Mouse (Mus musculus) G1E (cell line): Measurements from ENCODE around the gene Ccr6. TPM values are rescaled to one million over a fixed set of nuclear protein-coding genes. Genes with fewer than 3 reads are reported as not detected.

Source experiments
- ATAC-seq: 2 replicates; pipeline ENCODE4 v1.8.0; 2016; ENCODE audit warnings: mild to moderate bottlenecking; ENCODE audit not compliant: insufficient number of reproducible peaks, poor library complexity, low FRiP score, severe bottlenecking; ENCODE audit errors: extremely low read depth
- DNase-seq: peaks from one replicate; pipeline ENCODE4 v3.0.0; 2012; ENCODE audit warnings: low spot score
- H3K27me3 ChIP-seq: 2 replicates; pipeline ENCODE4 v1.6.1; 2012; ENCODE audit warnings: mild to moderate bottlenecking, low read length, inconsistent platforms; ENCODE audit not compliant: insufficient read depth
- H3K36me3 ChIP-seq: replicated peaks from 2 replicates; pipeline ENCODE3; 2012; ENCODE audit warnings: mild to moderate bottlenecking, inconsistent platforms
- H3K4me1 ChIP-seq: 2 replicates; pipeline ENCODE4 v1.6.1; 2012; ENCODE audit warnings: low read depth, low read length, inconsistent platforms, mixed read lengths; ENCODE audit not compliant: insufficient read depth
- H3K4me3 ChIP-seq: 2 replicates; pipeline ENCODE4 v1.5.1; 2012; ENCODE audit warnings: low read depth, mild to moderate bottlenecking, inconsistent platforms, low read length, moderate library complexity, mixed read lengths
- H3K9me3 ChIP-seq: replicated peaks from 2 replicates; pipeline ENCODE4 v1.6.1; 2012; ENCODE audit warnings: inconsistent platforms
- CTCF ChIP-seq: IDR thresholded peaks from 2 replicates; pipeline ENCODE4 v1.5.1; 2012; ENCODE audit warnings: low read depth, low read length, inconsistent platforms, mixed read lengths
- GATA1 ChIP-seq: IDR thresholded peaks from 2 replicates; pipeline ENCODE4 v1.6.1; 2012; ENCODE audit warnings: borderline replicate concordance, low read length, inconsistent platforms, mixed read lengths
- GATA2 ChIP-seq: IDR thresholded peaks from 2 replicates; pipeline ENCODE4 v1.6.1; 2012; ENCODE audit warnings: low read depth, low read length, inconsistent platforms, borderline replicate concordance
- POLR2AphosphoS5 ChIP-seq: IDR thresholded peaks from 2 replicates; pipeline ENCODE4 v1.6.1; 2012; ENCODE audit warnings: low read depth, low read length, inconsistent platforms; ENCODE audit not compliant: insufficient replicate concordance
- TAL1 ChIP-seq: conservative IDR thresholded peaks from 2 replicates; pipeline ENCODE4 v1.6.1; 2012; ENCODE audit warnings: low read depth, low read length, inconsistent platforms, mixed read lengths
- polyA plus RNA-seq: library from polyadenylated mRNA; stranded (reverse); fragments of >175 nt; gene quantifications from 2 replicates; pipeline ENCODE4 v1.2.3, GENCODE M21; 2012
- total RNA-seq, 2 experiments: library from RNA; stranded (forward) in 1 of 2; stranded (reverse) in 1 of 2; fragments of 200-1000 nt in 1 of 2; fragments of >200 nt in 1 of 2; fragmentation: Nextera tagmentation in 1 of 2; gene quantifications; 2 replicates each; pipeline ENCODE4 v1.2.3; 2014 to 2017

The Ccr6 gene
- total and polyA plus RNA-seq, 3 experiments, result not detected

DNA sequence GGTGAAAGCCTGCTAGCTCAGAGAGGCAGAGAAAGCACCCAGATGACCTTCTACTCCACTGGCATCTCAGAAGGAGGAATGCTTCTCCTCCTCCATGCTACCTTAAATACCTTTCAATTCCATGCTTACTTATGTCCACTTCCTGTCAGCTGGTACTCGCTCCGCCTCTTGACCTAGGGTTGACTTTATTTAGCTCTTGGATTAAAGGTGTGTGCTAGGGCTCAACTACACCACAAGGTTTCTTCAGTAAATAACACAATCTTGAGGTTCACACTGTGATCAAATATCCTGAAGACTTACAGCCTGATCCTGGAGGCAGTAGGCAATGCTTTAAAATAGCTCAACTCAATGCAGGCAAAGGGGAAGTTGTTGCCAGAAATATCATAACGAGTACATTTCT lies 6.2 kb upstream of the Ccr6 start:
- DNase-seq, result no peak
- no peak for ATAC-seq
- Histone ChIP-seq H3K36me3 (no peaks in the 10 kb centered on the region), H3K9me3 (no peaks in the 10 kb centered on the region), H3K4me3 (no peak overlapping the region), H3K27me3 (peaks cover 22% of the 10 kb centered on the region; the same call in 1 of the 2 replicates), H3K4me1 (no peaks in the 10 kb centered on the region)
- TF ChIP-seq CTCF (no peak), GATA1 (no peak), TAL1 (no peak), POLR2AphosphoS5 (no peak)

DNA sequence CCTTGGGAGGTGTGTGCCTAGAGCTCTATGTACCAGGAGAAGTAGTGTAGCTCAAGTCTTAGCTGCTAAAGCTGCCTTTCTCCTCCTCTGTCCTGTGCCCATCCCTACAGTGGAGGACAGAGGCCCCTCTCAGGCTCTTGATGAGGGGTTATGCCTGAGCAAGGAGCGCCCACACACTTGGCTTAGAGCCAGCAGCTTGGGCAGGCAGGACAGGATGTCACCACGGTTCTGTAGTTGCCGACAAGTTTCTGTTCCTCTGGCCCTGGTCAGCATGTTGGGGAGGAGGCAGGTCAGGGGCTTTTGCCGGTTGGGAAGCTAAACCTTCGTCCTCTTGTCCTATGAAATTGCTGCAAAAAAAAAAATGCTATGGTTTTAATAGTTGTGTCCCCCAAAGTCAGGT lies 3.8 kb upstream of the Ccr6 start:
- DNase-seq, result no peak
- peaks cover 27% of the 10 kb centered on the region; the same call in 1 of the 2 replicates for H3K27me3 ChIP-seq
- H3K4me1 ChIP-seq, result no peaks in the 10 kb centered on the region
- no peaks in the 10 kb centered on the region for H3K36me3 ChIP-seq
- no peak overlapping the region for H3K4me3 ChIP-seq
- TF ChIP-seq TAL1 (no peak), GATA1 (no peak), CTCF (no peak), POLR2AphosphoS5 (no peak), GATA2 (no peak)
- ATAC-seq, result no peak
- no peaks in the 10 kb centered on the region for H3K9me3 ChIP-seq

DNA sequence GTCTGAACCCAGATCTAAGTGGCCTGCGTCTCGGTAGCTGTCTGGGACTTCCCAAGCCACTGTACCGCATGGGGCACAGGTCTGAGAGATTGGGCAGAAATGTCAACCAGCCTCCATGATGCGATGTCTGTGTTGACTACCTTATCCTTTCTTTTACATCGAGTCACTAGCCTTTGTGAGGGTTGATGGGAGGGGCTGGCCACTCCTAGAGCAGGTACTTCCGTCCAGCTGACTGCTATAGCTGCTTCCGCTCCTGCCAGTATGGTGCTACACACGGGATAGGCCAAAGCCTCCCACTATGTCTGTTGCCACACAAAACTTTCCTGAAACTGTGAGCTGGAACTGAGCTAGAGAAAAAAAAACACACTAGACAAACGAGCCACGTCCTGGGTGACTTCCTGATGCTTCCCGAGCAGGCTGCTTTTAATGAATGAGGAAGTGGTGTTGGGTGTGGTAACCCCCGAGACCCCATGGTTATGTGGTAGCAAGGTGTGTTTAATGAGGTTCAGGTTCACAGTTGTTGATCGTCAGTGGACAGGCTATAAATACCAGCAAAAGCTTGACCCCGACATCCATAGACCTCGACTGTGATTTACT lies 2.1 kb upstream of the Ccr6 start:
- DNase-seq (no peak), ATAC-seq (no peak)
- H3K4me3 ChIP-seq, result no peak overlapping the region
- TF ChIP-seq POLR2AphosphoS5 (no peak), GATA1 (no peak), CTCF (no peak), TAL1 (no peak), GATA2 (no peak)
- H3K27me3 ChIP-seq, result peaks cover 24% of the 10 kb centered on the region; the same call in 1 of the 2 replicates
- H3K4me1 ChIP-seq, result no peaks in the 10 kb centered on the region
- no peaks in the 10 kb centered on the region for H3K36me3 ChIP-seq
- no peaks in the 10 kb centered on the region for H3K9me3 ChIP-seq

DNA sequence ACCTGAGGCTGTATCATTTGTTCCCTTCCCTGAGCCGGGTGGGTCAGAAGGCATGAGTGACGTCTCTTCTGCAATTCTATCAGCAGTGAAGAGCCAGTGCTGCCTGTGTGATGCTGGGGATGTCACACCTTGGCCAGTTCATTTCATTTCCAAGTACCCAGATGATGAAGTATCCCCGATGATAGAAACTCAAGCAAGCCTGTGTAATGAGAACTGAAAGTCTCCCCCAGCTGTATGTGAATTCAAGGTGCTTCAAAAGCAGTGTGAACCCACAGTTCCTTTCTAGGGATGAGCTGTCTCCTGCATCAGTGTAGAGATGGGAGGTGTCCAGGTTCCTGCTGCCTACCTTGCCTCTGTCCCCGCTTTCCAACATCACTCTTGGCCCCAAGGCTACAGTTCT lies 1.3 kb upstream of the Ccr6 start:
- Histone ChIP-seq H3K4me1 (no peaks in the 10 kb centered on the region), H3K4me3 (no peak overlapping the region), H3K9me3 (no peaks in the 10 kb centered on the region), H3K36me3 (no peaks in the 10 kb centered on the region), H3K27me3 (peaks cover 23% of the 10 kb centered on the region; the same call in 1 of the 2 replicates)
- DNase-seq (no peak), ATAC-seq (no peak)
- TF ChIP-seq TAL1 (no peak), GATA1 (no peak), GATA2 (no peak), POLR2AphosphoS5 (no peak), CTCF (no peak)

DNA sequence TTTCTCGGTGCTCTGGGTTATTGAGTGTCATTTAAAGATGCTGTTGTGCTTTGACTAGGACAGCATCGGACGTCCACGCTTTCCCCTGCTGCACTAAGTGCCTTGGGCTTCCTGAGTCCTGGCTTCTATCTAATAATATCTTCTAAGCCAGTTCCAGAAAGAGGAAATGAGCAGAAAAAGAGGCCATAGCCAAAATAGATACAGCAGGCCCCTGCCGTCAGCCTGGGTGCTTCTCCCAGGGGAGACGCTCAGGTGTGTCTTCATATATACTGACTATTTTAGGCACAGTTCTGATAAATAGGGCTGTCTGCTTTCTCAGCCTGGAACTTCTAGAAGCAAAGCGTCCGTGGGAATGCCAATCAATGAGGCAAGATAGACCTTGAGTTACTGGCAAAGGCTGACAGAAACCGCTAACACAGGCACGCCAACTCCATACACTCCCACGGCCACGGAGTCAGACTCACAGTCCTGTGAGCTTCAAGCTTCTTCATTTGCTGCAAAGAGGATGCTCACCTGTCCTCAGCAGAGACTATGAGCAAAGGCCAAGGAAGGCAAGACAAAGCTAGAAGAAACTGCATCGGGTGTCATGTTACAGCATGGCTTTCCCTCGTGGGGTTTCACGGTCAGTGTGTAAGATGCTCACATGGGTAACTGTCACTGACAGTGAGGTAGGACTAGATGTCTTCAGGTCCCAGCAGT lies 2.3 kb downstream of the Ccr6 start:
- Histone ChIP-seq H3K4me1 (no peaks in the 10 kb centered on the region), H3K27me3 (peaks cover 21% of the 10 kb centered on the region), H3K9me3 (no peaks in the 10 kb centered on the region), H3K4me3 (no peak overlapping the region), H3K36me3 (no peaks in the 10 kb centered on the region)
- ATAC-seq, result no peak
- TF ChIP-seq GATA1 (no peak), POLR2AphosphoS5 (no peak), TAL1 (no peak), CTCF (no peak), GATA2 (no peak)
- no peak for DNase-seq

DNA sequence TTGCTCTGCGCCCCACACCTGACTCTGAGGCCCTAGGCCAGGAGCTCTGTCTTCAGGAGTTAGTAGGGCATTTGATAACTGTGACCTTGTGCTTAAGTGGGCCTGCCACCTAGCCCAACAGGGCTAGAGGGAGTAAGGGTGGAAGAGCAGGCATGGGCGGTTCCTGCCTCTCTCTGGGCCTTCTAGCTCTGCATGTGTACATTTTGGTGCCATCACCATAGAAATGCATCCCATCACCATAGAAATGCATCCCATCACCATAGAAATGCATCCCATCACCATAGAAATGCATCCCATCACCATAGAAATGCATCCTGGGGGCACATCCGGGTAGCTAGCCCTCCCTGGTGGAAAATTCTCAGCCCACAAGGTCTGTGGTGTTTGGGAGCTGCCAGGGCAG lies 3.7 kb downstream of the Ccr6 start:
- TF ChIP-seq GATA2 (no peak), POLR2AphosphoS5 (no peak), GATA1 (no peak), TAL1 (no peak), CTCF (no peak)
- no peaks in the 10 kb centered on the region for H3K4me1 ChIP-seq
- H3K36me3 ChIP-seq, result no peaks in the 10 kb centered on the region
- H3K4me3 ChIP-seq, result no peak overlapping the region
- H3K27me3 ChIP-seq, result peaks cover 11% of the 10 kb centered on the region
- ATAC-seq (no peak), DNase-seq (no peak)
- no peaks in the 10 kb centered on the region for H3K9me3 ChIP-seq
